Mouse (Mus musculus): Measurements from ENCODE around the gene Olfr251. TPM values are rescaled to one million over a fixed set of nuclear protein-coding genes. Genes with fewer than 3 reads are reported as not detected.
"Not testable (repeated sequence)": the region's sequence is repeated elsewhere in the genome, so short reads cannot be mapped to it uniquely, and the experiment has no call there.

Gene Olfr251
- polyA plus RNA-seq (2012; rRNA removed): not detected in 2 replicates

- no peak for DNase-seq (ENCODE audit: low spot score)
Observed at GRCm38 (mm10) chr9:38376786-38377185, at the start of gene Olfr251. Gene Olfr251 (plus strand): TSS chr9:38377086.

GRCm38 (mm10) chr9:38328760-38329159 lies 48.1 kb upstream of the Olfr251 start, which contains the start of gene Olfr25:
Gene Olfr25 (plus strand): TSS chr9:38329060.
- no peak for DNase-seq (ENCODE audit: low spot score)

GRCm38 (mm10) chr9:38348111-38348510 lies 28.8 kb upstream of the Olfr251 start, which contains the start of gene Olfr898:
Gene Olfr898 (plus strand): TSS chr9:38348411.
- no peak for DNase-seq (ENCODE audit: low spot score)

GRCm38 (mm10) chr9:38366596-38366995 lies 10.3 kb upstream of the Olfr251 start, which contains the start of gene Olfr250:
Gene Olfr250 (plus strand): TSS chr9:38366896.
- DNase-seq (ENCODE audit: low spot score): no peak

- DNase-seq (ENCODE audit: low spot score): no peak
Observed at GRCm38 (mm10) chr9:38401398-38401797, 24.5 kb downstream of the Olfr251 start, which contains the start of gene Olfr147. Gene Olfr147 (plus strand): TSS chr9:38401698.

- not testable (repeated sequence) for DNase-seq (ENCODE audit: low spot score)
Observed at GRCm38 (mm10) chr9:38407502-38407901, 30.6 kb downstream of the Olfr251 start.

- DNase-seq (ENCODE audit: low spot score): not testable (repeated sequence)
Observed at GRCm38 (mm10) chr9:38413502-38413901, 36.6 kb downstream of the Olfr251 start.

GRCm38 (mm10) chr9:38423801-38424200 lies 46.9 kb downstream of the Olfr251 start:
- DNase-seq (ENCODE audit: low spot score): no peak

GRCm38 (mm10) chr9:38427026-38427425 lies 50.1 kb downstream of the Olfr251 start:
- DNase-seq (ENCODE audit: low spot score): no peak

- DNase-seq (ENCODE audit: low spot score): no peak
Observed at GRCm38 (mm10) chr9:38429155-38429554, 52.3 kb downstream of the Olfr251 start, which contains the start of gene Olfr901. Gene Olfr901 (plus strand): TSS chr9:38429455.

Other genes with a start within 250 kb of the Olfr251 start
- not detected in 2 replicates for gene Olfr890, start 234.6 kb upstream of the Olfr251 start, polyA plus RNA-seq (2012; rRNA removed)
- gene Olfr891, start 196.3 kb upstream of the Olfr251 start, polyA plus RNA-seq (2012; rRNA removed): not detected in 2 replicates
- 0.18 and 0.36 TPM in 2 replicates for gene Olfr893, start 168.7 kb upstream of the Olfr251 start, polyA plus RNA-seq (2012; rRNA removed)
- gene Olfr894, start 159.0 kb upstream of the Olfr251 start, polyA plus RNA-seq (2012; rRNA removed): not detected in 2 replicates
- 0.12 and 0.19 TPM in 2 replicates for gene Olfr143, start 124.3 kb upstream of the Olfr251 start, polyA plus RNA-seq (2012; rRNA removed)
- 0.27 and 0.48 TPM in 2 replicates for gene Olfr895, start 109.2 kb upstream of the Olfr251 start, polyA plus RNA-seq (2012; rRNA removed)
- not detected in 2 replicates for gene Olfr896-ps1, start 86.0 kb upstream of the Olfr251 start, polyA plus RNA-seq (2012; rRNA removed)
- not detected in 2 replicates for gene Olfr25, start 48.0 kb upstream of the Olfr251 start, polyA plus RNA-seq (2012; rRNA removed)
- gene Olfr898, start 28.7 kb upstream of the Olfr251 start, polyA plus RNA-seq (2012; rRNA removed): not detected in 2 replicates
- gene Olfr250, start 10.2 kb upstream of the Olfr251 start, polyA plus RNA-seq (2012; rRNA removed): not detected in 2 replicates
- not detected in 2 replicates for gene Olfr147, start 24.6 kb downstream of the Olfr251 start, polyA plus RNA-seq (2012; rRNA removed)
- gene Olfr901, start 52.4 kb downstream of the Olfr251 start, polyA plus RNA-seq (2012; rRNA removed): not detected in 2 replicates
- not detected in 2 replicates for gene Olfr902, start 70.6 kb downstream of the Olfr251 start, polyA plus RNA-seq (2012; rRNA removed)
- not detected in 2 replicates for gene Olfr904, start 86.1 kb downstream of the Olfr251 start, polyA plus RNA-seq (2012; rRNA removed)
- not detected in 2 replicates for gene Olfr905, start 94.0 kb downstream of the Olfr251 start, polyA plus RNA-seq (2012; rRNA removed)
- not detected in 2 replicates for gene Olfr906, start 110.0 kb downstream of the Olfr251 start, polyA plus RNA-seq (2012; rRNA removed)
- not detected in 2 replicates for gene Olfr907, start 118.7 kb downstream of the Olfr251 start, polyA plus RNA-seq (2012; rRNA removed)
- gene Olfr911-ps1, start 144.5 kb downstream of the Olfr251 start, polyA plus RNA-seq (2012; rRNA removed): not detected in 2 replicates
- not detected in 2 replicates for gene Olfr910, start 160.8 kb downstream of the Olfr251 start, polyA plus RNA-seq (2012; rRNA removed)
- not detected in 2 replicates for gene Olfr912, start 203.1 kb downstream of the Olfr251 start, polyA plus RNA-seq (2012; rRNA removed)
- not detected in 2 replicates for gene Olfr913, start 215.7 kb downstream of the Olfr251 start, polyA plus RNA-seq (2012; rRNA removed)
- gene Olfr914, start 228.0 kb downstream of the Olfr251 start, polyA plus RNA-seq (2012; rRNA removed): not detected in 2 replicates